Mouse (Mus musculus): ENCODE measurements around the gene Trmt1.

DNA sequence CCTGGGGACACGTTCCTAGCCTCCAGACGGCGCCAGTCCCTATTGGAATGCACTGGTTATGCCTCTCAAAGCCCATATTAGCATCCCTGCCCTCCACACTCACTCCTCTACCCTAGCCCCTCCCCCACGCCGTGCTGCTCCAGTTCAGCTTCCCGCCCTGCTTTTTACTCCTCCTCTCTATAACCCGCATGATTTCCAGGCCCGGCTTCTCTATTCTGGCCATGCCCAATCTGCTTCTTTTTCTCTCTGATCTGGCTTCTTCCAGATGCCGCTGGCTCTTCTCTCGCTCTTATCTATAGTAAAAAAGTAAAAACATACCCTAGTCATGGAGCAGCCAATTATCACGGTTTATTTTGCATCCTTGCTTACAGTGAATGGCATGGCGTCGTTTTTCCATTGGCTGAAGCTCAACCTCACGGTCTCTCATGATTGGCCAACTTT, 38.6 kb upstream of the Trmt1 start:
- TF ChIP-seq CTCF (IDR thresholded peaks at IDR 0.05; ENCODE audit: control insufficient read depth, insufficient read depth, insufficient replicate concordance, low read depth, low read length): no peak
- no peak for TF ChIP-seq POLR2A (IDR thresholded peaks at IDR 0.05; ENCODE audit: control insufficient read depth, low read depth, low read length)
